Comparison of ENCODE assay signal across 23 mouse cellular contexts in genomic region chr2:173528493-173528892, GRCm38 (mm10). TPM values are rescaled to one million over a fixed set of nuclear protein-coding genes. Genes with fewer than 3 reads are reported as not detected.
"Had no signal": no experiment of that assay in that cellular context is flagged by ENCODE, and none has a peak within 500 bp of the region (broad histone marks: within the 10 kb centered on the region; RNA-seq: fewer than 3 reads in every experiment).

No protein-coding gene starts in this region.

- H3K4me3 ChIP-seq: midbrain, embryonic 10.5 days; midbrain, embryonic 12.5 days; myocyte; neural tube, embryonic 13.5 days; neural tube, embryonic 15.5 days had no signal

- DNase-seq: lung, adult 18-20 months; lung, embryonic 14.5 days; lung, postnatal 10 days; lung, postnatal 4 days; midbrain, embryonic 14.5 days; right cerebral cortex, postnatal 14 days; thymus, adult 18-20 months; thymus, postnatal 14 days; thymus, postnatal 36 days had no signal

- H3K4me2 ChIP-seq: lung, embryonic 14.5 days; midbrain, embryonic 12.5 days; neural tube, embryonic 13.5 days; neural tube, embryonic 15.5 days had no signal

- H3K9me3 ChIP-seq: midbrain, embryonic 10.5 days; midbrain, embryonic 12.5 days; neural tube, embryonic 13.5 days; neural tube, embryonic 15.5 days had no signal

- H3K36me3 ChIP-seq: midbrain, embryonic 10.5 days; midbrain, embryonic 12.5 days; neural tube, embryonic 13.5 days; neural tube, embryonic 15.5 days had no signal

- H3K9ac ChIP-seq: lung, embryonic 14.5 days; midbrain, embryonic 12.5 days; neural tube, embryonic 13.5 days; neural tube, embryonic 15.5 days had no signal

- ATAC-seq: midbrain, embryonic 16.5 days had no signal

- H3K27ac ChIP-seq: midbrain, embryonic 10.5 days; midbrain, embryonic 12.5 days; neural tube, embryonic 13.5 days; neural tube, embryonic 15.5 days had no signal

- H3K4me1 ChIP-seq: midbrain, embryonic 10.5 days; midbrain, embryonic 12.5 days; neural tube, embryonic 15.5 days had no signal

- H3K27me3 ChIP-seq: neural tube, embryonic 13.5 days; neural tube, embryonic 15.5 days had no signal

RNA-seq across cellular contexts. Expression of gene 1700021F07Rik, which starts 6.1 kb away (rescaled TPM):
- total RNA-seq: megakaryocyte-erythroid progenitor cell, adult 5-6 weeks had no signal
- polyA plus RNA-seq: liver, embryonic 16.5 days; lung, embryonic 14.5 days; lung, embryonic 16.5 days; midbrain, embryonic 10.5 days; midbrain, embryonic 12.5 days; midbrain, embryonic 14.5 days; midbrain, embryonic 16.5 days; myocyte; neural tube, embryonic 11.5 days; neural tube, embryonic 13.5 days; neural tube, embryonic 15.5 days; spleen, adult 2 months; stomach, embryonic 14.5 days; stomach, embryonic 16.5 days; thymus, postnatal 0 days had no signal

RNA-seq across cellular contexts. Expression of gene Ankrd60, which starts 49.7 kb away (rescaled TPM):
- total RNA-seq: megakaryocyte-erythroid progenitor cell, adult 5-6 weeks had no signal
- polyA plus RNA-seq: liver, embryonic 16.5 days; lung, embryonic 14.5 days; lung, embryonic 16.5 days; midbrain, embryonic 10.5 days; midbrain, embryonic 12.5 days; midbrain, embryonic 14.5 days; midbrain, embryonic 16.5 days; myocyte; neural tube, embryonic 11.5 days; neural tube, embryonic 13.5 days; neural tube, embryonic 15.5 days; spleen, adult 2 months; stomach, embryonic 14.5 days; stomach, embryonic 16.5 days had no signal
